Mouse (Mus musculus) testis, adult 2 months (tissue): Measurements from ENCODE around the gene Kcna5. TPM values are rescaled to one million over a fixed set of nuclear protein-coding genes. Genes with fewer than 3 reads are reported as not detected.

ENCODE experiments used
- H3K27ac ChIP-seq: fragments of 200-500 bp; 2 replicates; pipeline ENCODE4 v1.5.1; 2012; ENCODE audit warnings: low read depth, low read length; ENCODE audit not compliant: control insufficient read depth, insufficient read depth
- H3K27me3 ChIP-seq: fragments of 200-500 bp; 2 replicates; pipeline ENCODE4 v1.6.1; 2012; ENCODE audit warnings: mild to moderate bottlenecking, low read length, moderate library complexity; ENCODE audit not compliant: control insufficient read depth, insufficient read depth
- H3K36me3 ChIP-seq: fragments of 200-500 bp; 2 replicates; pipeline ENCODE4 v1.6.1; 2012; ENCODE audit warnings: mild to moderate bottlenecking, low read length; ENCODE audit not compliant: control insufficient read depth, insufficient read depth
- H3K4me1 ChIP-seq: fragments of 200-500 bp; 2 replicates; pipeline ENCODE4 v1.6.1; 2012; ENCODE audit warnings: low read length; ENCODE audit not compliant: control insufficient read depth, insufficient read depth
- H3K4me3 ChIP-seq: fragments of 200-500 bp; 2 replicates; pipeline ENCODE4 v1.5.1; 2012; ENCODE audit warnings: low read depth, mild to moderate bottlenecking, low read length, moderate library complexity, mixed read lengths; ENCODE audit not compliant: control insufficient read depth
- CTCF ChIP-seq: fragments of 200-500 bp; IDR thresholded peaks from 2 replicates; pipeline ENCODE4 v1.5.1; 2012; ENCODE audit warnings: low read depth, mild to moderate bottlenecking, inconsistent platforms, low read length, moderate library complexity; ENCODE audit not compliant: control insufficient read depth, insufficient read depth, insufficient replicate concordance
- POLR2A ChIP-seq: fragments of 200-500 bp; IDR thresholded peaks from 2 replicates; pipeline ENCODE4 v1.6.1; 2012; ENCODE audit warnings: low read depth, mild to moderate bottlenecking, inconsistent platforms, low read length, moderate library complexity; ENCODE audit not compliant: control insufficient read depth
- polyA plus RNA-seq: library from polyadenylated mRNA; depleted of rRNA; stranded (reverse); fragments of >200 nt; gene quantifications from 2 replicates; pipeline ENCODE4 v1.2.3, GENCODE M21; 2012; rRNA removed

Kcna5 gene
- 0.12 and 0.22 TPM in 2 replicates for polyA plus RNA-seq

- no peak within 1 kb of the TSS for H3K27ac ChIP-seq
- no peaks in the 10 kb centered on the region; the same call in 1 of the 2 replicates for H3K4me1 ChIP-seq
- H3K36me3 ChIP-seq = no peaks in the 10 kb centered on the region
- H3K4me3 ChIP-seq = no peak within 1 kb of the TSS; the same call in 1 of the 2 replicates
- H3K27me3 ChIP-seq = no peaks in the 10 kb centered on the region
- TF ChIP-seq POLR2A = no peak
- no peak for TF ChIP-seq CTCF
Measured at GRCm38 (mm10) chr6:126535208-126535910, at the start of gene Kcna5. Gene Kcna5 (minus strand): TSS chr6:126535412.

GRCm38 (mm10) chr6:126583075-126583474, 47.9 kb upstream of the Kcna5 start:
- no peak overlapping the region for H3K4me3 ChIP-seq
- no peak overlapping the region for H3K27ac ChIP-seq
- no peaks in the 10 kb centered on the region for H3K36me3 ChIP-seq
- TF ChIP-seq CTCF (peak; percentile 95), POLR2A (no peak)
- no peaks in the 10 kb centered on the region for H3K27me3 ChIP-seq
- peaks cover 9% of the 10 kb centered on the region for H3K4me1 ChIP-seq

GRCm38 (mm10) chr6:126581632-126582031, 46.4 kb upstream of the Kcna5 start:
- no peak overlapping the region for H3K27ac ChIP-seq
- no peaks in the 10 kb centered on the region for H3K27me3 ChIP-seq
- H3K4me1 ChIP-seq = peaks cover 10% of the 10 kb centered on the region
- TF ChIP-seq CTCF (no peak), POLR2A (no peak)
- H3K4me3 ChIP-seq = no peak overlapping the region
- H3K36me3 ChIP-seq = no peaks in the 10 kb centered on the region

GRCm38 (mm10) chr6:126580571-126580970, 45.4 kb upstream of the Kcna5 start:
- Histone ChIP-seq H3K4me3 (no peak overlapping the region), H3K27ac (no peak overlapping the region), H3K36me3 (no peaks in the 10 kb centered on the region), H3K4me1 (peaks cover 10% of the 10 kb centered on the region), H3K27me3 (no peaks in the 10 kb centered on the region)
- no peak for TF ChIP-seq CTCF
- TF ChIP-seq POLR2A = no peak

- Histone ChIP-seq H3K27me3 (no peaks in the 10 kb centered on the region), H3K4me1 (peaks cover 10% of the 10 kb centered on the region), H3K4me3 (no peak overlapping the region), H3K36me3 (no peaks in the 10 kb centered on the region), H3K27ac (no peak overlapping the region)
- no peak for TF ChIP-seq POLR2A
- no peak for TF ChIP-seq CTCF
Measured at GRCm38 (mm10) chr6:126577415-126577814, 42.2 kb upstream of the Kcna5 start.

GRCm38 (mm10) chr6:126576566-126576965, 41.4 kb upstream of the Kcna5 start:
- Histone ChIP-seq H3K4me1 (peaks cover 10% of the 10 kb centered on the region), H3K27me3 (no peaks in the 10 kb centered on the region), H3K4me3 (no peak overlapping the region), H3K27ac (no peak overlapping the region), H3K36me3 (no peaks in the 10 kb centered on the region)
- TF ChIP-seq CTCF = no peak
- TF ChIP-seq POLR2A = no peak

- TF ChIP-seq POLR2A (no peak), CTCF (no peak)
- Histone ChIP-seq H3K27me3 (no peaks in the 10 kb centered on the region), H3K36me3 (no peaks in the 10 kb centered on the region)
Measured at GRCm38 (mm10) chr6:126574778-126575177, 39.6 kb upstream of the Kcna5 start.

More at GRCm38 (mm10) chr6:126574778-126575177, 39.6 kb upstream of the Kcna5 start:
- Histone ChIP-seq H3K4me3 (no peak overlapping the region), H3K27ac (no peak overlapping the region), H3K4me1 (peaks cover 10% of the 10 kb centered on the region)
